Mouse (Mus musculus) lung, postnatal 0 days (tissue): ENCODE measurements around the gene Pdxp. TPM values are rescaled to one million over a fixed set of nuclear protein-coding genes. Genes with fewer than 3 reads are reported as not detected.

Experiments used
- ATAC-seq: fragments of 200-750 bp; cut with Nextera tagmentation; 2 replicates; pipeline ENCODE4 v1.8.0; 2017; ENCODE audit warnings: moderate library complexity
- DNase-seq: peaks from one replicate; pipeline ENCODE4 v3.0.0-alpha.2; 2016; ENCODE audit warnings: low spot score
- H3K27ac ChIP-seq: fragments of 300-500 bp; sonication (generic); 2 replicates; pipeline ENCODE4 v1.5.1; 2014; ENCODE audit warnings: antibody characterized with exemption, mild to moderate bottlenecking, low read length, mixed read lengths
- H3K27me3 ChIP-seq: fragments of 300-500 bp; sonication (generic); replicated peaks from 2 replicates; pipeline ENCODE4 v1.6.1; 2014; ENCODE audit warnings: low read length, mixed read lengths; ENCODE audit not compliant: insufficient read depth
- H3K36me3 ChIP-seq: fragments of 300-500 bp; sonication (generic); 2 replicates; pipeline ENCODE4 v1.6.1; 2014; ENCODE audit warnings: low read length, mixed read lengths; ENCODE audit not compliant: insufficient read depth
- H3K4me1 ChIP-seq: fragments of 300-500 bp; sonication (generic); 2 replicates; pipeline ENCODE4 v1.6.1; 2014; ENCODE audit warnings: antibody characterized with exemption, low read depth, low read length, mixed read lengths; ENCODE audit not compliant: insufficient read depth
- H3K4me2 ChIP-seq: fragments of 300-500 bp; sonication (generic); replicated peaks from 2 replicates; pipeline ENCODE4 v1.6.1; 2014; ENCODE audit warnings: low read depth, mild to moderate bottlenecking, low read length, moderate library complexity, mixed read lengths
- H3K4me3 ChIP-seq: fragments of 300-500 bp; sonication (generic); 2 replicates; pipeline ENCODE4 v1.5.1; 2014; ENCODE audit warnings: low read depth, low read length
- H3K9ac ChIP-seq: fragments of 300-500 bp; sonication (generic); replicated peaks from 2 replicates; pipeline ENCODE4 v1.6.1; 2014; ENCODE audit warnings: low read depth, mild to moderate bottlenecking
- H3K9me3 ChIP-seq: fragments of 300-500 bp; sonication (generic); 2 replicates; pipeline ENCODE4 v1.6.1; 2016; ENCODE audit warnings: low read length, mixed read lengths
- CTCF ChIP-seq: IDR thresholded peaks from 2 replicates; pipeline ENCODE4 v1.5.1; 2016; ENCODE audit warnings: antibody characterized with exemption, mild to moderate bottlenecking
- EP300 ChIP-seq: IDR thresholded peaks from 2 replicates; pipeline ENCODE4 v1.6.1; 2016; ENCODE audit warnings: antibody characterized with exemption, mild to moderate bottlenecking, control low read depth
- WGBS: fragments of 180-500 bp; shearing (Covaris S2); extraction: QIAGEN DNeasy Blood & Tissue Kit; methylation state at CpG from one replicate; pipeline ENCODE4 v1.1.7; 2014; 5-methylcytosine and 5-hydroxymethylcytosine counted together
- polyA plus RNA-seq: library from polyadenylated mRNA; unstranded; fragments of >200 nt; fragmentation: Nextera tagmentation; extraction: Ambion mirVana; gene quantifications from 2 replicates; pipeline ENCODE4 v1.2.1, GENCODE M21; 2015

The Pdxp gene
- polyA plus RNA-seq, 1 experiment from 2014 or later: 1.9 TPM

DNA sequence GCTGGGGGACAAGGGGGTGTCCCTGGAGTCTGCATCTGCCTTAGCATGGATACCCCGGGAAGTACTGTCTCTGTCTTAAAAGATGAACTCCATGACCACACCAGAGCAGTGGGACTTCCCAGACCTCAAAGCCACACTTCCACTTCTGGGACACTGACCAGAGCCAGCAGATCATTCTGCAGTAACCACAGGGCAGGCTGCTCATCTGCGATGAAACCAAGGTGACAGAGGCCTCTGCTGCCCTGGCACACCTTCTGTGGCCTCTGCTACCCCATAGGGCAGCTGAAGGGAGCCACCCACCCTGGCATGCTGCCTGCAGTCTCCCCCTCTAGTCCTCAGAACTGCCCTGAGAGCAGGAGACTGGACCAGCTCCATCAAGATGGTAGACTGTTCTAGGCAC lies 18.0 kb upstream of the Pdxp start:
- Histone ChIP-seq H3K9ac (no peak overlapping the region), H3K4me1 (peaks cover 17% of the 10 kb centered on the region), H3K36me3 (peaks cover 24% of the 10 kb centered on the region), H3K9me3 (no peaks in the 10 kb centered on the region), H3K4me3 (no peak overlapping the region), H3K27me3 (no peaks in the 10 kb centered on the region), H3K27ac (peak overlapping the region; percentile 20; the same call in 1 of the 2 replicates), H3K4me2 (no peak overlapping the region)
- DNase-seq: no peak
- TF ChIP-seq CTCF: no peak
- TF ChIP-seq EP300: no peak
- ATAC-seq: no peak
- 76% methylated on average over 2 of the region's 2 CpGs for WGBS

DNA sequence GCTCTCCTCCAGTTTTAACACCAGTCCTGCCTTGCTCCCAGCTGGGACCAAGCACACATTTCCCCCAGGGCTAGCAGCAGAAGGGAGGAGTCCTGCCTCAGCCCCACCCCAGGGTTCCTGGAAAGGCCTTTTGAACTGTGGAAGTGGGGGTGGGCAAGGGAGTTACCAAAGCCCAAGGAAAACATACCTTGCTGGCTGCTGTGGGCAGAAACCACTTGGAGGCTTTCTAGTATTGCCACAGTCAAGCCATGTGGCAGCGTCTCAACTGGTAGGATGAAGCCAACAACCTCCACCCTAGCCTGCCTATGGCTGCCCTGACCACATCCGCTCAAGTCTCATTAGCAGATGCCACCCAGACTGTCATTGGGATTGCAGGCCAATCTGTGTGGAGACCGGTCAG lies 17.6 kb upstream of the Pdxp start:
- 72% methylated on average over 3 of the region's 3 CpGs for WGBS
- peaks cover 21% of the 10 kb centered on the region for H3K36me3 ChIP-seq
- H3K4me1 ChIP-seq: peaks cover 21% of the 10 kb centered on the region
- DNase-seq (peak; percentile 74), ATAC-seq (peak; percentile 37)
- TF ChIP-seq EP300: no peak
- TF ChIP-seq CTCF: no peak
- H3K4me2 ChIP-seq: no peak overlapping the region
- H3K4me3 ChIP-seq: no peak overlapping the region
- peak overlapping the region; percentile 62 for H3K27ac ChIP-seq
- no peaks in the 10 kb centered on the region for H3K9me3 ChIP-seq
- H3K27me3 ChIP-seq: no peaks in the 10 kb centered on the region
- no peak overlapping the region for H3K9ac ChIP-seq

DNA sequence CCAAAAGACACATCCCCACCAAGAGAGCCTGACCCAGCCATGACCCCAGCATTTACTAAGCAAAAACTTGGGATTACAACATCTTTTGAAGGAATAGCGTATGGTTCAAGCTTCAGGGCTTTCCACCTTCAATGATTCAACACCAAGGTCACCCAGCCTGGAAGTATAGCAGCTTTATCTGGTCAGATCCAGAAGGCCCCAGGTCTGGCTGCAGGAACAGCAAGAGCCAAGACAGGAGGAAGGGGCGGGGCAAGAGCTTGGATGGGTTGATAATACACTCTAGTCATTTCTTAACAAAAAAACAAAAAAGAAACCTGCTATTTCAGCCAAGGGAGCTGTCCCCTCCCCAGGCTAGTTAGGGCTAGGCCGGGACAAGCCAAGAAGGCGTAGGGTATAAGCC lies 16.2 kb upstream of the Pdxp start:
- H3K27ac ChIP-seq: no peak overlapping the region
- DNase-seq: no peak
- 82% methylated on average over 4 of the region's 4 CpGs for WGBS
- H3K27me3 ChIP-seq: no peaks in the 10 kb centered on the region
- peaks cover 8% of the 10 kb centered on the region for H3K36me3 ChIP-seq
- no peak for ATAC-seq
- H3K9me3 ChIP-seq: no peaks in the 10 kb centered on the region
- no peak overlapping the region for H3K4me3 ChIP-seq
- no peak overlapping the region for H3K9ac ChIP-seq
- no peak for TF ChIP-seq CTCF
- no peak for TF ChIP-seq EP300
- H3K4me1 ChIP-seq: peaks cover 26% of the 10 kb centered on the region
- H3K4me2 ChIP-seq: no peak overlapping the region

DNA sequence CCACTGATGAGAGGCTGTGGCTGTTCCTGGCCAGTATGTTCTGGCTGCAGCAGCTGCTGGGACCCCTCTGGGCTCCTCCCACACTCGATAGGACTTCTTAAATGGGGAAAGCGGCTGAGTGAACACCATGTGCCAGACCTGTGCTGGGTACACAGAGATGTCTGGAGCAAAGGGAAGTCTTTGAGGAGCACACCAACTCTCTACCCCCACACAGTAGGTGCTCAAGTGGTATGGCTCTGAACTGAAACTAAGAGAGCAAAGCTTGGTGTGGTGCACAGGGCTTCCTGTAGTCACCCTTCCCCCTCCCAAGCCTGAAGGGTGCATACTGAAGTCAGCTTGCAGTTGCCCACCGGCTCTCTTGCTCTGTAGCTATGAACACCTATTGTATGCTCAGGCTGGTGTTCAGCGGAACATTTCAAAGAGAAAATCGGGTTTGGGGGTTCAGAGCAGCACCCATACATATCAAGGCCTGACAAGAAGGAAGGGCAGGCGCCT lies 15.2 kb upstream of the Pdxp start:
- TF ChIP-seq EP300 (no peak), CTCF (no peak)
- Histone ChIP-seq H3K4me2 (0 out of 2 replicates have a peak overlapping the region, but pooled peaks have one; percentile 5), H3K36me3 (no peaks in the 10 kb centered on the region), H3K9me3 (no peaks in the 10 kb centered on the region), H3K27me3 (no peaks in the 10 kb centered on the region), H3K4me3 (no peak overlapping the region), H3K27ac (peak overlapping the region; percentile 62; the same call in 1 of the 2 replicates), H3K4me1 (peaks cover 26% of the 10 kb centered on the region), H3K9ac (no peak overlapping the region)
- ATAC-seq (no peak), DNase-seq (peak; percentile 55)
- WGBS: 45% methylated on average over 6 of the region's 6 CpGs

DNA sequence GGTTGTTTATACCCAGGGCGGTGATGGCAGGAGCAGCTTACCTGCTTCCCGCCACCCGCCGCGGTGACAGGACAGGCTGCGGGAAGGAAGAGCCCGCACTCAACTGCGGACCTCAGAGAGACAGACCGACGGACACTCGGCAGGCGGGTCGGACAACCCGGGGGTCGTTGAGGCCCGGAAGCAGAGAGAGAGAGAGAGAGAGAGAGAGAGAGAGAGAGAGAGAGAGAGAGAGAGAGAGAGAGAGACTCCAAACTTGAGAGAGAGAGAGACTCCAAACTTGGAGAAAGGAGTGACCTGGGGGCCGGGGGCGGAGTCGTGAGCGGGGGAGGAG lies 14.3 kb upstream of the Pdxp start, which contains the start of gene Gm49510:
Gene Gm49510, plus strand, starts transcription at position 259 of the 331 bp plus-strand sequence.
- H3K9ac ChIP-seq: peak within 1 kb of the TSS; percentile 58
- DNase-seq: no peak
- WGBS: 2% methylated on average over 17 of the region's 20 CpGs

DNA sequence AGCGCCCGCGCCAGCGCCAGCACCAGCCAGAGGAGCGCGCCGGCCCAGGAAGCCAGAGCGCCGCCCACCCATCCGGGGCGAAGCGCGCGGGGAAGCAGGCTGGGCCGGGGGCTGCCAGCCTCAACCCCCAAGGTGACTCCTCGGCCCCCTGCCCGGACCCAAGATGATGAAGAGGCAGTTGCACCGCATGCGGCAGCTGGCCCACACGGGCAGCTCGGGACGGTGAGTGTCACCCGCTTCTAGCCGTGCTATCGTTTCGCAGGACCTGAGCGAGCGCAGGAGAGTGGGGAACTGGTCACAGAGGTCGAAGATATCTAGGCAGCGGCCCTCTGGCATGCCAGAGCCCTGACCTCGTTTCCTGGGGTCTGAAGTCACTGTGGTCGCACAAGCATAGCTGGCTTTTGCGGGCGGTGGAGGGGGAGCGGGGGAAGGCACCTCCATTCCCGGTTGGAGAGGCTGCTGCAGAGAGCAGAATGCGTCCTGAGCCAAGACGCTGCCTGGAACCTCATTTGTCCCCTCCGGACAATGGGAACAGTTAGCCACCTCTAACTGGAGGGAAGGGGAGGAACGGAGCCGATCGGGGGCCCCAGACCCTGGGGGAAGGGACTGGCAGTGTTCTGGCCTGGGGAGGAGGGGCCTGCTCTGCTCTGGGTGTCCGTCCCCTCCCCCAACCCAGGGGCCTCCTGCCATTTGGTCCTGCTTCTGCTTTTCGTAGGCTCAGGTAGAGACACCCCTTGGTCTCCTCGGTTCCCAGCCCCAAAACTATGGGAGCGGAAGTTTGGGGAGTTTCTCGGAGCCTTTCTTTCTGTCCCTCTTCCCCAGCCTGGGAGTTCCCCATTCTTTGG lies 13.8 kb upstream of the Pdxp start, which contains the start of gene Sh3bp1:
Gene Sh3bp1, plus strand, starts transcription at position 29 of the 845 bp plus-strand sequence.
- peak; percentile 40 for ATAC-seq

More for the DNA sequence above, 14.3 kb upstream of the Pdxp start, which contains the start of gene Gm49510:
- H3K27ac ChIP-seq: peak within 1 kb of the TSS; percentile 62
- H3K4me2 ChIP-seq: peak within 1 kb of the TSS; percentile 91
- H3K4me1 ChIP-seq: peaks cover 23% of the 10 kb centered on the region
- no peaks in the 10 kb centered on the region for H3K27me3 ChIP-seq
- H3K4me3 ChIP-seq: peak within 1 kb of the TSS; percentile 69
- no peak for ATAC-seq
- TF ChIP-seq CTCF: no peak
- TF ChIP-seq EP300: no peak
- H3K9me3 ChIP-seq: no peaks in the 10 kb centered on the region
- H3K36me3 ChIP-seq: peaks cover 4% of the 10 kb centered on the region; the same call in 1 of the 2 replicates

More for the DNA sequence above, 13.8 kb upstream of the Pdxp start, which contains the start of gene Sh3bp1:
- 2% methylated on average over 38 of the region's 47 CpGs for WGBS
- Histone ChIP-seq H3K4me1 (peaks cover 23% of the 10 kb centered on the region), H3K36me3 (peaks cover 8% of the 10 kb centered on the region; the same call in 1 of the 2 replicates), H3K9me3 (no peaks in the 10 kb centered on the region), H3K27ac (peak within 1 kb of the TSS; percentile 62), H3K27me3 (no peaks in the 10 kb centered on the region), H3K4me2 (peak within 1 kb of the TSS; percentile 91), H3K4me3 (peak within 1 kb of the TSS; percentile 69), H3K9ac (peak within 1 kb of the TSS; percentile 58)
- DNase-seq: peak; percentile 79
- TF ChIP-seq CTCF (no peak), EP300 (no peak)
